Mouse (Mus musculus) WW6 (cell line): ENCODE measurements around the gene Cdh13.

Experiments
- DNase-seq: peaks from one replicate; pipeline ENCODE4 v3.0.0-alpha.2; 2013; ENCODE audit warnings: low read depth, low spot score

Gene Cdh13

DNA sequence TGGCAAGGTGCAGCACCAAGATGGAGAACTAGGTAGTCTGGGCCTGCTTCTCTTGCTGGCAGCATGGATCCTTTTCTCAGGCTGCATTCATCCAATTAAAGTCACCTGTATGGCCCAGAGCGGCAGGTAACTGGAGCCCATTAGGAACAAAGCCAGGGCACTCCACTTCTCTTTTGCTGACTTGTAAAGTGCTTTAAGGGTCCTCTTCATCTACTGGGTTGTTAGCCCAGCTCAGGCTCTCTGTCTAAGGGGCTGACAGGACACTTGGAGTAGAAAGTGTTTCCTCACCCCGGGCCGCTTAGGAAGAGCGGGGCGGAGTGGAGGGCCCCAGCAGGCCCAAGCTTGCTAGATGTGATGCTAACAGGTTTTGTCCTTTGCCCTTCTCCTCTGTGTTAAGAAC lies 12.9 kb downstream of the Cdh13 start:
- no peak for DNase-seq

DNA sequence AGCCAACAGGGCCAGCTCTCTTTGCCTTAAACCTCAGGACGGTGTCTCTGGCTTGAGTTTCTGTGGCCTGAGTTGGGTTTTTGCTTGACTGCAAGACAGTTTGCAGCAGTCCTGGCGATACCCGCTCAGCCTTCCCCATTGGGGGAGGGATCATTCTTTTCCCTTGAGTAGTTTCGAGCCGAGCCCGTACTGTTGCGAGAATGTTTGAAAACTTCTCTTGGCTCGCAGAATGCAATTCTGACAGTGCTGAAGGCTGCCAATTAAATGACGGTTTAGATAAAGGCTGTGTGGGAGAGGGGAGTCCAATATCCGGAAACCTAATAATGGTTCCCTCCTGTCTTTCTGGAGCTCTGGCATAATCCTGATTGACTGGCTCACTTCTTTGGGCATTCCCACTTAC lies 23.4 kb downstream of the Cdh13 start:
- no peak for DNase-seq

DNA sequence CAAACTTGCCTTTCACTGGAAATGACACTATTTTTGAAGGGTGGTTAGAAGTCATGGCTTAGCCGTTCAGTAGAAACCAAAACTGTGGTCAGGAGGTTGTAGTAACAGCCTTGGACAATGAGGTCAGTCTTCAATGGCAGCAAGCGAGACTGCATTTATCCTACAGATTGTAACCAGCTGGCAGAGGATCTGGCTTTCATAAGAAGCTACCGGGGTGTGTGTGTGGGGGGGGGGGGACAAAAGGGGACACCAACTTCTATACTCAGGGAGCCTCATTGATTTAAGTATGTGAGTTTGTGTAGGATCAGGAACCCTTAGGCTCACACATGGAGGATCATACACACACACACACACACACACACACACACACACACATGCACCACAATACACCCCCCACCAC lies 25.6 kb downstream of the Cdh13 start:
- DNase-seq, result no peak

DNA sequence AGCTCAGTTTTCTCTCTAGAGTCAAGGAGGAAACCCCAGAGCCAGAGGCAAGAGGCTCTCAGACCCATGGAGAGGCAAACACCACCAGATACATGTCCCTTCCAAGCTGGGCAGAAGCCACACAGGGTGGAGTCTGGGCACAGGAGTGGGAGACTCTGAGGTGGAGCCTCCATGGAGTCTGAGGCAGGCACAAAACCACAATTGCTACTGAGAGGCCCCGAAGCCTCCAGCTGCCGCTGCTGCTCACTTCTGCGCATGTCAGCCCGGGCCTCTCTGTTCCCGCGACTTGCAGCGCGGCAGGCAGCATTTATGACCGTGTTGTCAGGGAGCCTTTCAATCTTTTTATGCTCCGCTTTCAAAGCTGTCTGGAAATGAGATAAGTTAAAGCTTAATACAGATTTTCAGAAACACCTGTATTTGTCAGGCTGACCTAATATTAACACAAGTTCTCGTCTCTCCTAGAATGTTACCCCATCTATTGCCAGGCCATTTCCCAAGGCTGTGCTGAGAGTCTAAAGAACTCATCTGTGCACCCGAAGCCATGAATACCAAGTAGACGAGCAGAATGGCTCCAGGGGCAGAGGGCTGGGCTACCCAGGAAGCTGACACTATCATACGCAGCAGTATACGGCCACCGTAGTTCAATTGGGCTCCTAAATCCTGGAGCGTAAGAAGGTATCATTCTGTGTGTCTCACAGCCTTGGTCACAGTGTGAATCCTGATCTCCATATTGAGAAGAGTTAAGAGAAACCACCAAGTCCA lies 30.1 kb downstream of the Cdh13 start:
- no peak for DNase-seq

DNA sequence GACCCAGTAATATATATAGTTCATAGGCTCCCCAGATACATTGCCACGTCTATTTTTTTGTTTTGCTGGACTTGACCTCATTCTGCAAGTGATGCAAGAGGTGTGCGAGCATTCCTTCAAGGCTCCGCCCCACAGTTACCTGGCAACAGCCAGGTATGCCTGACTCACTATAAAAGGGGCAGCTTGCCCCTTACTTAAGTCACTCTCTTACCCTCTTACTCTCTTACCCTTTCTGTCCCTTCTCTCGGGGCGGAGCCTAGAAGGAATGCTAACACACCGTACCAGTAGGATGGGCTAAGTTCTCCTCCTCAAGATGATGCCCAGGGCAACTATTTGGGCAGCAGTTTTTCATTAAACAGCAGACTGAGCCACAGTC lies 30.6 kb downstream of the Cdh13 start:
- DNase-seq, result no peak

DNA sequence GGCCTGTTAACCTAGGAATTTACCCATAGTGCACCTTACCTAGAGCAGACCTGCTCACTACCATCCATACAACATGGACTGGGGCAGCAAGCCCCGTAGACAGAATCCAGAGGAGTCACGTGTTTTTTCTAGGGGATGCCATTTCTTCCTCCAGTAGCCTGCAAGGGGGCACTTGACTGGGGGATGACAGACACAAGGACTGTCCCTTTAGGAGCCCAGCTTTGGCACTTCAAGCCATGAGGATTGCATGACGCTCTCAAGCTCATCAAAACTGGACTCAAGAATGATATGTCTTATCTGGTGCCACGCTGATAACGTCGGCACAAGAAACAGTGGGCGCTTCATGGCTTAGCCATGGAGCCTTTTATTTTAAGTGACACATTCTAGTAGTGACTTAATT lies 31.4 kb downstream of the Cdh13 start:
- no peak for DNase-seq

DNA sequence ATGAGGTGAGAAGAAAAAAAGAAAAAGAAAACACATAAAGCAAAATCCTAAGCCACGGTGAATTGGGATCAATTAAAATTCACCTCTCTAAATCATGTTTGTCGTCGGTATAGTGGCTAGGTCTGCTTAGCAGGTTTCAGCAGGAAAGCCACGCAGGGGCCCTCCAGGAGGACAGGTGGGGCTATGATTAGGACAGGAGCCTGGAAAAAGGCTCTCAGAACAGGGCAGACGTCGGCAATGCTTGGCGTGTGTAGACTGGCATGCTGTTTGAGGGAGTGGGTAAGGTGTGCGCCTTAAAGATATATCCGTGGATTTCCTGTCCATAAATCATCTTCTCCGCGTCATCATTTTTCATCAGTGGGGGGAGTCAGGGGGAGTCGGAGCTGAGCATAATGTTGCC lies 32.9 kb downstream of the Cdh13 start:
- DNase-seq, result no peak

DNA sequence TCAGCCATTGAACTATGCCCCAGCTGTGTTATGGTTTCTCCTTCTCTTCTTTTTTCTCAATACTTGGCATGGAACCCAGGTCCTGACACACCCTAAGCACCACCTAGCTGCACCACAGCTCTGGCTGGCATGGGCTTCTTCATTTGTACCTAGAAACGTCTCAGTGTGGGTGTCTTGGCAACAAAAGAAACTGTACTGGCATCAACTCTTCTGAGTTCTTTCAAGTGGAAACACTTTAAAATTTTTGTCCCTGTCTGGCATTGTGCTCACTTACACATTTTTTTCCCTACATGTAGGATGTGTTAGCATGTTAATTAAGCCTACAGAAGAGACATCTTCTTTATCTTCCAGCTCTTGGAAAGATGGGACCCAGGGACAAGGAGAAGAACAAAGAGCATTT lies 37.0 kb downstream of the Cdh13 start:
- no peak for DNase-seq

DNA sequence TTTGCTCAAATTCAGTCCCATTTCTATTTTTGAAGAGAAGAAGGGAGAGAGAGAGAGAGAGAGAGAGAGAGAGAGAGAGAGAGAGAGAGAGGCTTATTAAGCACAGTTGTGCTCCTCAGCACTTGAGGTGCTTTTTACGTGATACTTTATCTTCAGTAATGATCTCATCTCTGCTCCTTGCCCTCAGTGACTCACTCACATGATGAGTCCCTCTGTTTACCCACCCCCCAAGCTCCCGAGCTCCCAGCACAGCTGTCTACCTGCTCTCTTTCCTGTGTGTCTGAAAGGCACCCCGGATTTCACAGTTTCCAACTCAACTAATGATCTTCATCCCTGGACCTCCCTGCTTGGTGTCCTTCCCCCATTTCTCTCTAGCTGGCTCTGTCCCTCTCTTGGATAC lies 39.9 kb downstream of the Cdh13 start:
- no peak for DNase-seq

DNA sequence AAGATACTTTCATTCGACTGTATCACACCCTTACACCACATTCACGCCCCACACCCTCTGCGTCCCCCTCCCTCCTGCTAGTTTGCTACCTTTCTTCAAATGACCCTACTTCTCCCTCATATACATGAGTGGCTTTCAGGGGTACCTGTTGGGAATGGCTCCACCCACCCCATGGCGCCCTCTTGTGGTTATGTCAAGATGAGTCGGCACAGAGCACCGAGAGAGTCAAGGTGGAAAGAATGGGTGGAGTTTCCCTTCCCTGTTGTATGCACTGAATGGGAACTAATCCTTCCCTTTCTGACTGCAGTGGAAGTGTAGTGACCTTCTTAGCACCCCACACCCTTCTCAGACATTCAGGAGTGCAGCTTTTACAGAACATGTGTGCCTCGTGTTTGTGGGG lies 51.4 kb downstream of the Cdh13 start:
- DNase-seq, result peak; percentile 9

DNA sequence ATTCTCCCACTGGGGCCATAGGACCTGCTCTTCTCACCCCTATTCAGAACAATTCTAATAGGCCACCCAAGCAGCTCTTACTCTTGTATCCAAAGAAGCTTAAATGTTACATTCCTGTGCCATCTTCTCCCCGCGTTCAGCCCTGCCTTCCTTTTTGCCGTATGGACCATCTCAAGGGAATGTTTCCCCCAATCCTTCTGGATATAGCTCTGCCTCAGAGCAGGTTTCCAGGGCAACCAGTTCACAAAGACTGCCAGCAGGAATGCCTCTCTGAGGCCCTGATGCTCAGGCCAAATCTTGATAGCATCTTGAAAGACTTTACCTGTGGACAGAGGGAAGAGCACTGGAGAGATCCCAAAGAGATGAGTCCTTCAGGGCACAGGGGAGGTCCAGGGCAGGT lies 56.2 kb downstream of the Cdh13 start:
- DNase-seq, result no peak

DNA sequence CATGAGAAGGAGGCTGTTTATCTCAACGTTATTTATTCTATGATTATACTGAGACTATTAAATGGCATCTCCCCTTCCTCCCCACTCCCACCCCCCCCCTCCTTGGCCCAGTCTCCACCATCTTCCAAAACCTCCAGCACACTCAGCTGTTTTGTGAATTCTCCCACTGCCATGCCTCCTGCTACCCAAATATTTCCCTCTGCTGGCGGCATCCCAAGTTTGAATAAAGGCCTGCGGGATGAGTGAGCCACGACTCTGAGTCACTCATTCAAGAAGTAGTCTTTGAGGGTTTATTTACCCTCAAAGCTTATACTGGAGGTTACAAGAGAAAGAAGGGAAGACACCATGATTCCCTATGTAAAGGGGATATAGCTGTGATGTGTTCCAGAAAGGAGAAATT lies 59.7 kb downstream of the Cdh13 start:
- DNase-seq, result no peak

DNA sequence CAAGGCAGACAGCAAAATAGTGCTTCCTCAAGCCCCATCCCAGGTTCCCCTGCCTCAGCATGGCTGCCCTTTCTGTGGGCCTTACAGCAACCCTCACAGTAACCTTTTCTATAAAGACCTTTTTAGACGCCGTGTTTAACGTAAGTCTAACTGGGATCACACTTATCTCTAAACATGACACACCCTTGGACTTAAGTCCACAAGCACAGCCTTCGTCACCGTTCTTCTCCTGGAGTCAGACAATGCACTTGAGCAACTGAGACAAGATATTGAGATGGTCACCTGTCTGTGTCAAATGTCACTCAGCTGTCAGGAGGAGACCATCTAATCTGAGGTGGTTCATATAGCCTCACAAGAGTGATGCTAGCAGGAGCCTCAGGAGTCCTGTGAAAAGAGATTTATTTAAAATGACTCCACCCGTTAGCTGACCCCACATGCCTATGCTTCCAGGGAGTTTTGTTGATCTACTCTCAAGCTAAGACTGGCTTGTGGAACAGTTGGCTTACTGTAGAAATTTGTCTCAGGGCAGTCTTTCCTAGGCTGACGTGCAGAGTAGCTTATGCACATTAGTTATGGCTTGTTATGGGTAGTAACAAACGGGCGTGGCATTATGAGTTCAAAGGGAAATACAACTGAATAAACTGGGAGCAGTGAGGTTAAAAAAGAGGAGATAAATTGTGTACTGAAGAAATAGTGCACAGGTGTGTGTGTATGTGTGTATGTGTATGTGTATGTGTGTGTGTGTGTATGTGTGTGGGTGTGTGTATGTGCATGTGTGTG lies 65.4 kb downstream of the Cdh13 start:
- DNase-seq, result no peak

DNA sequence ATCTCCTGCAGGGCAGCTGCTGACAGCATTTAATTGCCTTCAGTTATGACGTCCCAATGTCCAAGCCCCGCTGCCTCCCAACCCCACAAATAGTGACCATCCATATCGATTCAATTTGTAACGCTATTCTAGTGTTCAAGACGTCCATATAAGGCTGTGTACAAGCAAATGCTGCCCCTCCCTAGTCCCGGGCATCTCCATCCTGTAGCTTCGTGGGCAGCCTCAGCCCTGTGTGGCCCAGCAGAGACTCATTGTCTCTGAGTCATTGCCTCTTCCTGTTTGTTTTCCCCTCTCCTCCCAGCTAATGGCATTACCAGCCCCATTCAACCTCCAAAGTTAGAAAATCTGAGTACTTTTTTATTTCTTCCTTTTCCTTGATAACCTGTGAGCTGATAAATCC lies 66.6 kb downstream of the Cdh13 start:
- no peak for DNase-seq

DNA sequence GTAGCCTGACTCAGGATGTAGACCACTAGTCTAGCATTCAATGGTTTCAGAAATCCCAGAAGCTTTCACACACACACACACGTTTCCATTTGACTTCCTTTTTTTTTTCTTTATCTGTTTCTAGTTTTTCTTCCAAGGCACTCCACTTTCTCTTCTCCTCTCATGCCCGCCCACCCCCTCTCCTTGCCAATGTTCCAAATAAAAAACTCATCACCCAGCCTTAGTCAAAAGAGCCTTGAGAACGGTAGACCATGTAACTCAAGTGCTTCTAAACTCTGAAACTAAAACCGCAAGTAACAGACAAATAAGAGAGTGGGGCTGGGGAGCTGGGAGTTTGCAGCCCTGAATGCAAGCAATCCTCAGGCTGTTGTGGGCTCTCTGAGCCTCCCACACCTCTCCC lies 69.5 kb downstream of the Cdh13 start:
- DNase-seq, result no peak

DNA sequence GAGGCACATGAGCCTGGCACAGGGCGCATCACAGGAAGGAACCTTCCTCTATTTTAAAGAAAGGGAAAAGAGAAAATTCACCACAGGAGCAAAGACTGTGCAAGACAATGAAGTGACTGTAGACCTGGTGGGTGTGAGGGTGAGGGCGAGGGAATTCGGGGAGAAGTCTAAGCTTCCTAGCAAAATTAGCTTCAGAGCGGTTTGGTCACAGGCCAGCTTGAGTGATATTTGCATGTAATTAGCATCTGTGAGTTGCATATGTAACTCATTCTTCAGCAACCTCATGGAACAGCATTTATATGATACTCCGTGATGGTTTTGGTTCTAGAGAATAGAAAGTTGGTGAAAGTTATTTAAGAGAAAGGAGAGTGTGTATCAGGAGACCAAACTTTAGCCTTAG lies 73.5 kb downstream of the Cdh13 start:
- no peak for DNase-seq

DNA sequence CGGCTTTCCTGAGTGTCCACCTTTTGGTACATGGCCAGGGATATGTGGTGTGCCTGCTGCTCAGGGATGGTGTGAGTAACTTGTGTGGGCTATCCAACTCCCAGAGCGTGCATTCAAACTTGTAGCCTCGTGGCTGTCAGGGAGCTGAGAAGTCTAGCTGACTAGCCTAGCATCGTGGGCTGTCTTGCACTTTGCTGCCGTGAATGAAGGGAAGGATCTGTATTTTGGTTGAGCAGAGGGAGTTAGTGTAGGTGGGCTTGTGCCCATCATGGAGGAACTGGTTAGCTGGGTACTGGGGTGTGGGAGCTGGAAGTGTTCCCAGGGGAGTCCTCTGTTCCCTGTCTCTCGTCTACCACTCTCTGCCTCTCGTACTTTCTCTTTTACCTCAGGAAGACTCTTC lies 74.1 kb downstream of the Cdh13 start:
- no peak for DNase-seq

DNA sequence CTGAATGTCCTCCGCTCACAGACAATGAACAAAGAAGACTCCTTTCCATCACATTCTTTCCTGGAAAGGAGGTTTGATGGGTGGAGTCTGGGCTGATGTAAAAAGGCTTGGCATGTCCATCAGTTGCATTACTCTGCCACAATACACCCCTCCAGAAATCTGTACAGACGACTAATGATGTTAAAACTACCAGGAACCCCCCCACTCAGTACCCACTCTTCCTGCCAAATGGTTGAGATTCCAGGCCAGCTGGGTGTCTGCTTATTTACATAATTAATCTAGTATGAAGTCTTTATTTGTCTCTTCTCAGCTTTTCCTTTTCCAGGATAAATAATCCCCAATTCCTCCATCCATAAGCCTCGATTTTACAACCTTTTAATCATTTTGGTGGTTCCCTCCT lies 80.2 kb downstream of the Cdh13 start:
- DNase-seq, result no peak

DNA sequence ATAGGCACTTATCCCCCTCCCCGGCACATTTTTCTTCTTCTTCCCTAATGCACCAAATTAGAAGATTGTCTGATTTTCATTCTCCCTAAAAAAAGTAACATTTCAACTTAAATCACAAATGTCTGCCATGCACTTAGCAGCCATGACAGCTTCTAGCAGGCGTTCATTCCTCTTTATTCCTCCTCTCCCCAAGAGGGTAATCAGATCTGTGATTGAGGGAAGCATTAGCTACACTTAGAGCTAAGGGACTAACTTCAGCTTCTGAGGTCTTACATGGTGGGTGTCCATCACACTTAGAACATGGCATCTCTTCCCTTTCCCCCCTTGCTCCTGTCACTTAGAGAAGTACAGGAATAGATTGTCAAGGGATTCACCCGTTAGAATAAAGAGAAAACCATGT lies 89.6 kb downstream of the Cdh13 start:
- no peak for DNase-seq

DNA sequence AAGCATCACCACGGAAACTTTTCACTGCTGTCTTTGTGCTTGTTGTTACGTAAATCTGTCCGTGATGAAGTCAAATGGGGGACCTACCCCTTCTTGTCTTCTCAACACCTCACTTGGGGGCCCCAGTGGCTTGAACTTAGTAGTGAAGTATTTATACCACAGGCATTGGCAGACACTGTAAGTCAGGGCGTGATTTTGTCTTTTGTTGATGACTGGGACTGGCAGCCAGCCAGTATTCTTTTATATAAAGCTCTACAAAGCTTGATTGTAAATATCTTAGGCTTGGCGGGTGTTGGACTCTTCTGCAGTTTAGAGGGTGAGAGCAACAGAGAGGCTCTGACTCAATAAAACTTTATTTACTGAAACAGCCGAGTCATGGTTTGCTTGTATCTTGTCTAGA lies 91.2 kb downstream of the Cdh13 start:
- DNase-seq, result no peak

DNA sequence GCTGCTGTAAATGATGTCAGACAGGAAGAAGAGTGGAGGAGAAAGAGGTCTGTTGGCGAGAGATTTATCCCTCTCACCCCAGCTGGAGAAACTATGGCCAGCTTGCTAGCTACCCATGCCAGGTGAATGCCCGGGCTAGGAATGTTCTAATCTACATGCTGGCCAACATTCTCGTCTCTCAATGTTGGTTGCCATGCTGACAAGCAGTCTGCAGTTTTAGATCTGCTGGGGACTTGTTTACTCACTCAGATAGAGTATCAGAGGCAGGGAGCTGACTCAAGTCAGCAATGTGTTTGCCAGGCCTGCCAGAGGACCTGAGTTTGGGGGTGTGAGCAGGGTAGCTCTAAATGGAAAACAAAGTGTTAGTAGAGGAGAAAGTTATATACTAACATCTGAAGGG lies 93.3 kb downstream of the Cdh13 start:
- DNase-seq, result no peak

DNA sequence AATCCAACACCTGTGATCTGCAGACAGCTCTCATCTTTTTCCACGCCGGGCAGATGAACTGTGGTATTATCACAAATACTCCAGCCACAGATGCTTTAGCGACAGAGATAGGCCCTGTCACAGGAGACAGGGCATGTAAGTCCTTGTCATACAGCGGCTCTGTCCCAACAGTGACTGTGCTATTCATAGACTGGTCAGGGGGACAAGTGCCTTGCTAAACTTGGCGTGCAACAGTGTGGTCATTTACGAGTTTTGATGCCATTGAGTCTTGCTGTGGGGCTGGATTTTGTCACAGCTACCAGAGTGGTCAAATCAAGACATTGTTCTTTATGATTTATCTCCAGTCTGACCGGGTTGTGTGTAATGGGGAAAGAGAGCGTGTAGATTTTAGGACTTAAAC lies 95.5 kb downstream of the Cdh13 start:
- no peak for DNase-seq

DNA sequence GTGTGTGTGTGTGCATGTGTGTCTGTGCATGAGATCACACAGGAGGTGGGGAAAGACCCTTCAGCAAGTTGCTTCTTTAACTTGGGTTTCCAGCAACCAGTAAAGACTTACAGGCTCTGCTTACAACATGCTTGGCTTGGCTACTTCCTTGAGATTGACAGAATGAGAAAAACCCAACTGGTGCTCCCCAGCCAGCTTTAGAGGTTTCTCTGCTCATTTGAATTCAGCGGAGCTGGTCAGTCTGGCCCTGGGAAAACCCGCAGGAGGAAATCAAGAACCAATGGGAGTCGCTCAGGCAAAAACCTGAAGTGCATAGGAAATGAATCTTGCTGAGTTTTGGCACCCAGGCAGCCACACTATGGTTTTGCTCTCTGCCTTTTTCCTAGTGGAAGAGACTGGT lies 96.1 kb downstream of the Cdh13 start:
- DNase-seq, result no peak

DNA sequence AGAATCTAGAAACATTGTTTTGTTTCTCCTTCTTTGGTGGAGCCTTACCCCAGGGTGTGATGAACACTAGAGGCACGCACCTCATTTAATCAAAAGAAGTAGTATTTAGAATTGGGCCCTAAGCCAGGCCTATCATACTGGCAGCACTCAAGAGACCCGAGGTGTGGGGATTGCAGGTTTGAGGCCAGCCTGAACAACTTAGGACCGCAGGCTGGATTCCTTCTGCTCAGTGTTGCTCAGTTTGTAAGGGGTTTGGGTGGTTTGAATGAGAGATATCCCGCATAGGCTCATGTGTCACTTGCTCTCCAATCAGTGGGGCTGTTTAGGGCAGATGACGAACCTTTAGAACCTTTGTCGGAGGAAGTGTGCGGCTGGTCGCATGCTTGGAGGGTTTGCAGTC lies 96.5 kb downstream of the Cdh13 start:
- no peak for DNase-seq
